Mouse (Mus musculus) midbrain, embryonic 11.5 days (tissue): ENCODE data around the gene Prkag2. TPM values are rescaled to one million over a fixed set of nuclear protein-coding genes. Genes with fewer than 3 reads are reported as not detected.

ENCODE experiments used
- ATAC-seq: fragments of 200-750 bp; cut with Nextera tagmentation; 2 replicates; pipeline ENCODE4 v1.8.0; 2017; ENCODE audit warnings: moderate TSS enrichment, moderate library complexity; ENCODE audit not compliant: low FRiP score
- DNase-seq: peaks from one replicate; pipeline ENCODE4 v3.0.0; 2015; ENCODE audit warnings: low spot score; ENCODE audit errors: missing footprints
- H3K27ac ChIP-seq: fragments of 300-500 bp; sonication (generic); 2 replicates; pipeline ENCODE4 v1.5.1; 2014; ENCODE audit warnings: low read depth, low read length
- H3K27me3 ChIP-seq: fragments of 300-500 bp; sonication (generic); 2 replicates; pipeline ENCODE4 v1.6.1; 2014; ENCODE audit warnings: mild to moderate bottlenecking, low read length, moderate library complexity, mixed read lengths; ENCODE audit not compliant: control insufficient read depth, insufficient read depth
- H3K36me3 ChIP-seq: fragments of 300-500 bp; sonication (generic); 2 replicates; pipeline ENCODE4 v1.6.1; 2014; ENCODE audit warnings: mild to moderate bottlenecking, low read length, moderate library complexity, mixed read lengths; ENCODE audit not compliant: control insufficient read depth, insufficient read depth
- H3K4me1 ChIP-seq: fragments of 300-500 bp; sonication (generic); 2 replicates; pipeline ENCODE4 v1.6.1; 2014; ENCODE audit warnings: low read length; ENCODE audit not compliant: control insufficient read depth, insufficient read depth
- H3K4me2 ChIP-seq: fragments of 300-500 bp; sonication (generic); 2 replicates; pipeline ENCODE4 v1.6.1; 2014; ENCODE audit warnings: mild to moderate bottlenecking, moderate library complexity
- H3K4me3 ChIP-seq: fragments of 300-500 bp; sonication (generic); 2 replicates; pipeline ENCODE4 v1.5.1; 2014; ENCODE audit warnings: low read depth, low read length
- H3K9ac ChIP-seq: fragments of 300-500 bp; sonication (generic); 2 replicates; pipeline ENCODE4 v1.6.1; 2014; ENCODE audit warnings: low read length
- H3K9me3 ChIP-seq: fragments of 300-500 bp; sonication (generic); 2 replicates; pipeline ENCODE4 v1.6.1; 2016; ENCODE audit warnings: low read length; ENCODE audit not compliant: control insufficient read depth
- WGBS: fragments of 180-500 bp; shearing (Covaris S2); extraction: QIAGEN DNeasy Blood & Tissue Kit; methylation state at CpG from one replicate; pipeline ENCODE4 v1.1.7; 2014; 5-methylcytosine and 5-hydroxymethylcytosine counted together
- polyA plus RNA-seq: library from polyadenylated mRNA; unstranded; fragments of >200 nt; fragmentation: Nextera tagmentation; extraction: Ambion mirVana; gene quantifications from 2 replicates; pipeline ENCODE4 v1.2.1, GENCODE M21; 2014

Gene Prkag2
- polyA plus RNA-seq, 1 experiment from 2014 or later, result 59.8 TPM

DNA sequence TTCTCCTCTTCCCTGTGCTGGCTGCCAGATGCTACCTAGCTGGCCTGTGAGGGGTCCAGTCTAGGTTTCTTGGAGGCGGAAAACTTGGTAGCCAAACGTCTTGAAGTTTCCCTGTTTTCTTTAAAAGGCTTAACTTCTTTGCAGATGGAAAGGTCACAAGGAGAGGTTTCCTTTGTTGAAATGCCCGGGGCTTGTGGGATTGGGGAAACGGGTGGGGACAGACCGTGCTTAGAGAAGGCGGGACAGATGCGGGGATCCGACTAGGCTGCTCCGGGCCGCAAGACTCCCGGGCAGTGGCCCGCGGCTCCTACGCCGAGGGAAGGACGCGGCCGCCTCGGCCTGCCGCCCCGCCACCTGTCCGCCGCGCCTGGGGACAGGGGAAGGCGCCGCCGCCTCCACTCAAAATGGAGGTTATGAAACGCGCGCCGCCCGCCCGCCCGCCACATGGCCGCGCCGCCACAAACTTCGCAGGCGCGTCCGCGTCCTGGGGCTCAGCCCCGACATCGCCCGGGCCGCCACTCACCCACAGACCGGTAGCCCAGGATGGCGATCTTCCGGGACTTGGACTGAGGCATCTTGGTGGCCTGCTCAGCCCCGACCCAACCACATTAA lies 258.7 kb downstream of the Prkag2 start:
- Histone ChIP-seq H3K36me3 (no peaks in the 10 kb centered on the region), H3K9me3 (no peaks in the 10 kb centered on the region), H3K9ac (peak overlapping the region; percentile 94), H3K27ac (peak overlapping the region; percentile 98), H3K4me1 (peaks cover 16% of the 10 kb centered on the region), H3K27me3 (no peaks in the 10 kb centered on the region), H3K4me2 (peak overlapping the region; percentile 91), H3K4me3 (peak overlapping the region; percentile 94)
- ATAC-seq (peak; percentile 10; the same call in 1 of the 2 replicates), DNase-seq (peak; percentile 95)
- under 1% methylated on average over 50 of the region's 50 CpGs for WGBS

DNA sequence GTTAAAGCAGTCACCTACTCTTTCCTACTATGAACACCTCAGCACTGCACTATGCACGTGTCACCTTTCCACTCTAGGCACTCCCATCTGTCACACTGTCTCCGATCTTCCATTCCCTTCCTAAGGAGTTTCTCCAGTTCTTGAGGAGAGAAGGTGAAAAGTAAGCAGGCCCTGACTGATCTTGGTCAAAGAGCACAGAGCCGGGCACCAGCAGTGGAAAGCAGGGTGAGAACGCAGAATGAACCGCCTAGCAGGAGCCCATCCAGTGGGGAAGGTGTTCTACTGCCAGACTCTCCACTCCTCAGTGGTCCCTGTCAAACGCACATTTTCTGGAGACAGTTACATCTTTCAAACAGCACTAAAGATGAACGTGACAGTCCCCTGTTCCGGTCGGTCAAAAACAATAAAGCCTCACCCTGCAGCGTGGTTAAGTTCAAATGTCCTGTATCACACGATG lies 259.4 kb downstream of the Prkag2 start:
- Histone ChIP-seq H3K4me2 (peak overlapping the region; percentile 91), H3K4me1 (peaks cover 16% of the 10 kb centered on the region), H3K9me3 (no peaks in the 10 kb centered on the region), H3K27me3 (no peaks in the 10 kb centered on the region), H3K4me3 (peak overlapping the region; percentile 94), H3K36me3 (no peaks in the 10 kb centered on the region), H3K27ac (peak overlapping the region; percentile 98; the same call in 1 of the 2 replicates), H3K9ac (peak overlapping the region; percentile 94)
- ATAC-seq (no peak), DNase-seq (peak; percentile 87)
- WGBS, result 27% methylated on average over 11 of the region's 11 CpGs

DNA sequence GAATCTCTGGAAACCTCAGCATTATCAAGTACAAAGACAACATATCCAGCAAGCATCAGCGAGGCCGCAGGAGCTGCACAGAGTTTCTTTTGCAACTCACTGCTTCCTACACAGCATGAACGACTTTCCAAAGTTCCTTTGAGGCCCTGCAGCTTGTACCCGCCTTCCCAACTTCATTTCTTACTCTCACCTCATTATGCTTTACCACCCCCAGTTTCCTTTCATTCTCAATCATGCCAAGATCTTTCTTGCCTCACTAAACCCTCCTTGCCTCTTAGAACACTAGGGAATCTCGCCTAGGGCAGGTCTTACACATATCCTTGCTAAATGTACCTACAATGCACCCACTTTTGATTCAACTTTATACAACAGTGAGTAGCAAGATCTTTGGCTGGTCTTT lies 266.0 kb downstream of the Prkag2 start:
- H3K27ac ChIP-seq, result no peak overlapping the region
- ATAC-seq (no peak), DNase-seq (no peak)
- no peaks in the 10 kb centered on the region for H3K9me3 ChIP-seq
- H3K9ac ChIP-seq, result no peak overlapping the region
- WGBS, result 85% methylated on average over 5 of the region's 5 CpGs
- no peaks in the 10 kb centered on the region for H3K27me3 ChIP-seq
- no peaks in the 10 kb centered on the region for H3K4me1 ChIP-seq
- H3K4me3 ChIP-seq, result no peak overlapping the region
- no peak overlapping the region for H3K4me2 ChIP-seq
- H3K36me3 ChIP-seq, result no peaks in the 10 kb centered on the region

DNA sequence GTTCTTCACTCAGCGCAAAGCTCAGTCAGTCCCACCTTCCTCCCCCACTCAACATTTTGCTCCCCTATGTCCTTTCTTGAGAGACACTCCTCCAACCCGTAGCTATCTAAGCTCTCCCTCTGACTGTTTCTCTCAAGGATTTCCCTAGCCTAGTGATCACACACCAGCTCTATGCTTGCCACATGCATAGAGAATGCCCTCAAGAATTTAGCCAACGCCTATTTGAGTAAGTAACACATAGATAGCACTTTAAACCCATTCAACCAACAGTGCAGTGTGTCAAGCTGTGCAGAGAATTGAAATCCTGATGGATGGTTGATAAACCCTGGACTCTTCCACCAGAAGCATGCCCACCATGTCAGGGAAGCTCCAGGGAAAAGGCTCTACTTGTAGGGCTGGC lies 268.5 kb downstream of the Prkag2 start:
- ATAC-seq (no peak), DNase-seq (no peak)
- Histone ChIP-seq H3K4me1 (no peaks in the 10 kb centered on the region), H3K27me3 (no peaks in the 10 kb centered on the region), H3K4me2 (no peak overlapping the region), H3K27ac (no peak overlapping the region), H3K9ac (no peak overlapping the region), H3K4me3 (no peak overlapping the region), H3K36me3 (no peaks in the 10 kb centered on the region), H3K9me3 (no peaks in the 10 kb centered on the region)
- WGBS, result 91% methylated on average over 3 of the region's 3 CpGs

DNA sequence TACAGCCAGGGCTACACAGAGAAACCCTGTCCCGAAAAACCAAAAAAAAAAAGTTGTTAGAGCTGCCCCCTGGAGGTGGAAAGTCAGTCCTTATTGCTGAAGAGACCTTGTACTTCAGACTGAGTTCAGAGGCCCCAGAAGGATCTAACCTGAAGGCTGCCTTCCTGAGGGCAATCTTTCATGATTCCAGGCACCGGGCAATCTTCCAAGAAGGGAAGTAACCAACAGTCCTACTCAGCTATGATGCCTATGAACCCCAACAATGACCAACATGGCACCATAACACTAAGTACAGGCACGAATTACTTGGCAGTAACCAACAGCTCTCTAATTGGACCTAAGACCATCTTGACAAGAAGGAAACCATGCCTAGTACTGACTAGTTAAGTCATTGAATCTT lies 272.0 kb downstream of the Prkag2 start:
- 96% methylated on average over 3 of the region's 3 CpGs for WGBS
- H3K4me2 ChIP-seq, result no peak overlapping the region

DNA sequence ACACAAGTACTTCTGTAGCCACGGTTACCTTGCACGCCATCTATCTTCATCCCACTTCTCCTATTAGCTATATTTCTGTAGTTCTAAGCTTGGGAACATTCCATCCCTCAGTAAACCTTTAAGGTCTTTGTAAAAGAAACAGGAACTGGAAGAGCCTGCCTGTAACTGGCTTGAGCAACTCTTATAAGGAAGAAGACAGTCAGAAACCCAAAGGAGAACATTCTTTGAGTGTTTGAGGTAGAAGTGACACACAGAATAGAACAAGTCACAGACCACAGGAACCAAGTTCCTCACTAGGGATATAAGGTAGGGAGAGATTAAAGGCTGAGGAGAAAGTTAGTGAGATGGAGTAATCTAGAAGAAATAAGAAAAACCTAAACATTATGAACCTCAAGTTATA lies 273.3 kb downstream of the Prkag2 start:
- Histone ChIP-seq H3K4me2 (no peak overlapping the region), H3K27me3 (no peaks in the 10 kb centered on the region), H3K9me3 (no peaks in the 10 kb centered on the region), H3K36me3 (no peaks in the 10 kb centered on the region), H3K4me3 (no peak overlapping the region), H3K4me1 (no peaks in the 10 kb centered on the region), H3K9ac (no peak overlapping the region), H3K27ac (no peak overlapping the region)
- DNase-seq (no peak), ATAC-seq (no peak)
- 94% methylated on average over 2 of the region's 2 CpGs for WGBS

More for the DNA sequence above, 272.0 kb downstream of the Prkag2 start:
- no peak overlapping the region for H3K9ac ChIP-seq
- no peaks in the 10 kb centered on the region for H3K4me1 ChIP-seq
- no peaks in the 10 kb centered on the region for H3K9me3 ChIP-seq
- H3K36me3 ChIP-seq, result no peaks in the 10 kb centered on the region
- no peak for ATAC-seq
- DNase-seq, result no peak
- H3K27me3 ChIP-seq, result no peaks in the 10 kb centered on the region
- no peak overlapping the region for H3K4me3 ChIP-seq
- no peak overlapping the region for H3K27ac ChIP-seq

DNA sequence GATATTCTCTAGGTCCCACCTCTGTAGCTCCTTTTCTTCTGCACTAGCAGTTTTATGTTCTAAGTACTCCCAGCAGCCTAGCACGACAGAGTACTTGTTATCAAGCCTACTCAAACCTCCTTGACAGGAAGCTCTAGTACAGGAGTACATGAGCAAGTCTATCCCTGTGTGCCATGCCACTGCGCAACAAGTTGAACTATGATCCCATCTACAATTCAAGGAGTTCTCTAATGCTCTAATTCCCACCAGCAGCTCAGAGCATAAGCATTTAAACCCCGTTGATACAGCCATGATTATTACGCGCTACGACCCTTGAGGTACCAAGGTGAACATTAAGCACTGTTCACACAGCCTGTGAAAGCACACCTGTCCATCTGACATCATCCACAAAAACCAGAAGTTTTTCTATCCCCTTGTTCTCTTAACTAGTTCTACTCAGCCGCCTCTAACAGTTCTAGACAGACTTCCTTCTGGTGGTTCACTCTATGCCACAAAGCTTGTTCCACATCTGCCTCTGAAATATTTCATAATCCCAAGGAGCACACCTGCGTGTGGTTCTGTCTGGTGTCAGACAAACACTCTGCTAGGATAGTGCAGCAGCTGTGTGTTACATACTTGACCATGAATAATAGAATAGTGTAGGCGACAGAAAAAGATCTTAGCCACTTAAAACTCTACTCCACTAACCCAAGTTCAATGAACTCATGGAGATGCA lies 274.2 kb downstream of the Prkag2 start:
- Histone ChIP-seq H3K27ac (no peak overlapping the region), H3K9ac (no peak overlapping the region), H3K27me3 (no peaks in the 10 kb centered on the region), H3K4me2 (no peak overlapping the region), H3K4me1 (no peaks in the 10 kb centered on the region), H3K36me3 (no peaks in the 10 kb centered on the region), H3K9me3 (no peaks in the 10 kb centered on the region), H3K4me3 (no peak overlapping the region)
- 92% methylated on average over 9 of the region's 9 CpGs for WGBS
- DNase-seq, result no peak
- no peak for ATAC-seq

DNA sequence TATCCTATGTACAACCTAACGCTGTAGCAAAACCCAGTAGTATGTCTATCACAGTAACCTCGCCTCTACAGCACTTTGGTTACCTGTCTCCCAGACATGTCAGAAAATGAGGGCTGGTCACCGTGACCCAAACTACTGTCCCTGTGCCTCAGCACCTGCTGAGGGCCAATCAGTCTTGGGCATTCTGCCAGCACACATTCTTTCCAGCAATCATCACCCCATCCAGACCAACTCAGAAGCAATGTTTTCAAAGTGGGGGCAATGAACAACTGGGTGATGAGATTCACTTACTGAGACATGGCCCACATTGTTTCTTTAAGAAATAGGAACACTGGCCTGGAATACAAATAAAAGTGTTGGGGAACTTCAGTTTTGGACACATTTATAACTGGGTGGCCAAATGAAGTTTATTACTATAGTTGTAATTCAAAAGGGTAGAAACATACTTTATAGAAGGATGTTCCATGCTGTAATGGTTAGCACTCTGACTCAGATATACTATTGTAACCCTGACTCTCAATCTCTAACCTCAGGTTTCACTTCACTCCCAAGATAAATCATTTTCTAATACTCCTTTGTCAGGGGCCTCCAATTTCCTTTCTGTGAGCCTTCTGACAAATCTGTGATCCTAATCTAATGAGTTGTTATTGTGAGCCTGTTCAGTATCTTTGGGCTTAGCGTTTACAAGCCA lies 274.9 kb downstream of the Prkag2 start:
- DNase-seq (no peak), ATAC-seq (no peak)
- 87% methylated on average over 4 of the region's 4 CpGs for WGBS
- Histone ChIP-seq H3K9me3 (no peaks in the 10 kb centered on the region), H3K4me1 (no peaks in the 10 kb centered on the region), H3K9ac (no peak overlapping the region), H3K4me3 (no peak overlapping the region), H3K27me3 (no peaks in the 10 kb centered on the region), H3K27ac (no peak overlapping the region), H3K36me3 (no peaks in the 10 kb centered on the region), H3K4me2 (no peak overlapping the region)

DNA sequence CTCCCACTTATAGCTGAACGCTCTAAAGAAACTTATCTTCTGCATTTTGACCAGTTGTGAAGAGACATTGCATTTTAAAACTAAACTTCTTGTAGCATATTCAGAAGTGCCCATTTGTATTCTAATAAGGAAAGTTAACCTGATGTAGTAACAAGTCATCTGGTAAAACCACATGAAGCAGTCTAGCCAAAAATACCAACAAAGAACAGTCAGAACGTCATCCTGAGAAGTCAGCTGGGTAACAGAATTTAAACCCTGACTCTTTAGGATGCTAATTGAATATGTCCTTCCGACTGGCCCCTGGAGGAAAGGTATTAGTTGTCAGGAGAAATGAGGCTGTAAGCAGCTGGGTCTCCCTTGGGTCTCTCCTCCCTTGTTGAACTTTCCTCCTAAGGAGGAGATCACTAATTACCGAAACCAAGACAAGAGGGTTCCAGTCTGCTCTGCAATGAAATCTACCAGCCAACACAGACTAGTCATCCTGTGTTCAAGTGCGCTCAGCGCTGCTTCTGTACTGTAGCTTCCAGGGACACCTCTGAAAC lies 276.5 kb downstream of the Prkag2 start:
- DNase-seq, result peak; percentile 39

More for the DNA sequence above, 276.5 kb downstream of the Prkag2 start:
- no peaks in the 10 kb centered on the region for H3K27me3 ChIP-seq
- no peaks in the 10 kb centered on the region for H3K9me3 ChIP-seq
- no peak overlapping the region for H3K4me2 ChIP-seq
- H3K9ac ChIP-seq, result no peak overlapping the region
- ATAC-seq, result no peak
- no peaks in the 10 kb centered on the region for H3K4me1 ChIP-seq
- no peaks in the 10 kb centered on the region for H3K36me3 ChIP-seq
- WGBS, result 81% methylated on average over 6 of the region's 6 CpGs
- H3K27ac ChIP-seq, result no peak overlapping the region
- H3K4me3 ChIP-seq, result no peak overlapping the region
